Mouse (Mus musculus) spleen, adult 2 months (tissue): Measurements from ENCODE around the gene Myom3. TPM values are rescaled to one million over a fixed set of nuclear protein-coding genes. Genes with fewer than 3 reads are reported as not detected.

Experiments used
- DNase-seq, 2 experiments: peaks; one replicate each; pipeline versions ENCODE4 v3.0.0 to v3.0.0-alpha.2; 2012 to 2021; ENCODE audit warnings: low spot score in 2 of 2, low read depth in 1 of 2
- H3K27ac ChIP-seq: fragments of 200-500 bp; 2 replicates; pipeline ENCODE4 v1.5.1; 2012; ENCODE audit warnings: low read length, inconsistent platforms; ENCODE audit not compliant: insufficient read depth
- H3K27me3 ChIP-seq: fragments of 200-500 bp; 2 replicates; pipeline ENCODE4 v1.6.1; 2012; ENCODE audit warnings: mild to moderate bottlenecking, moderate library complexity, low read length, inconsistent platforms; ENCODE audit not compliant: control insufficient read depth, insufficient read depth
- H3K36me3 ChIP-seq: fragments of 200-500 bp; 2 replicates; pipeline ENCODE4 v1.6.1; 2012; ENCODE audit warnings: mild to moderate bottlenecking, low read length, inconsistent platforms; ENCODE audit not compliant: control insufficient read depth, insufficient read depth
- H3K4me1 ChIP-seq: fragments of 200-500 bp; 2 replicates; pipeline ENCODE4 v1.6.1; 2011; ENCODE audit warnings: inconsistent platforms; ENCODE audit not compliant: control insufficient read depth, insufficient read depth, insufficient read length
- H3K4me3 ChIP-seq: fragments of 200-500 bp; 2 replicates; pipeline ENCODE4 v1.5.1; 2011; ENCODE audit warnings: mild to moderate bottlenecking, inconsistent platforms; ENCODE audit not compliant: insufficient read depth, insufficient read length; ENCODE audit errors: extremely low read depth
- CTCF ChIP-seq: fragments of 200-500 bp; IDR thresholded peaks from 2 replicates; pipeline ENCODE4 v1.5.1; 2011; ENCODE audit warnings: mild to moderate bottlenecking, inconsistent platforms; ENCODE audit not compliant: insufficient read depth, insufficient read length, insufficient replicate concordance; ENCODE audit errors: extremely low read depth
- POLR2A ChIP-seq: fragments of 200-500 bp; IDR thresholded peaks from 2 replicates; pipeline ENCODE4 v1.6.1; 2011; ENCODE audit warnings: low read depth, low read length, inconsistent platforms
- WGBS: fragments of 180-500 bp; shearing (Covaris S2); methylation state at CpG from one replicate; pipeline ENCODE4 v1.1.7; 2018; 5-methylcytosine and 5-hydroxymethylcytosine counted together
- polyA plus RNA-seq: library from polyadenylated mRNA; depleted of rRNA; stranded (reverse); fragments of >200 nt; gene quantifications from 2 replicates; pipeline ENCODE4 v1.2.3, GENCODE M21; 2012

The Myom3 gene
- polyA plus RNA-seq, 1 experiment = 0.22 TPM

DNA sequence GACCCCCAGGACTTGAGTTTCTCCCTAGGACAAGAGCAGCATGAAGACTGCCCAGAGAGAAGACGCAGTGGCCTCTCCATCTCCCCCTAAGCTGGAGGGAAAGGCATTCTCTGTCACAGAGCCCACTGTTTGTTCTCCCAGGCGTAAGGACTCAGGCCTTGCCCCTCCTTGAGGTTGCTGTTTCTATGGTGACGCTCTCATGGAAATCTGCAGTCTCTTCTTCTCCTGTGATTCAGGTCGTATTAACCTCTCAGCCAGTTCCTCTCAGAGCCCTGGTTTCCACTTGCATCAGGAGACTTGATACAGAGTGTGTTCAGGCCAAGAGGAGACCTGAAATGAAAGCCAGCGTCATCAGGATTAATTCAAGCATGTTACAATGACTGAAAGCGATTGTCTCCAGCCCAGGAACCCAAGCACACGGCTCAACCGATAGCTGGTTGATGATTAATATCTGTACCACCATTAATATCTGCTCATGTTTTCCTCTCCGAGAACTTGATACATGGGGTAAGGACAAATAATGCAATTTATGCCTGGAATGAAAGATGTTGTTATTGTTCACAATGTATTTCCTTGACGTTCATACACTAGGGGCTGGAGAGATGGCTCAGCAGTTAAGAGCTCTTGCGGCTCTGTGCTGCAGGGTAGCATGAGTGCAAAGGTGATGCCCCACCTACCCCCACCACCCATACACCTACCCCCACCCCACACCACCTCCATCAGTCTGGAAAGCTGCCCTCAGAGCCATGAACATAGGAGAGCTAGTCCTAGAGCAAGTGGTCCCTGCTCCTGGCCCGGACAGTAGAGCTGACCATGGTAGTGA, 74.0 kb downstream of the Myom3 start:
- no peak overlapping the region for H3K4me3 ChIP-seq
- H3K27me3 ChIP-seq = no peaks in the 10 kb centered on the region
- TF ChIP-seq POLR2A = no peak
- TF ChIP-seq CTCF = no peak
- H3K36me3 ChIP-seq = no peaks in the 10 kb centered on the region
- DNase-seq = no peak
- H3K4me1 ChIP-seq = no peaks in the 10 kb centered on the region
- H3K27ac ChIP-seq = no peak overlapping the region
- WGBS = 85% methylated on average over 12 of the region's 12 CpGs

- Histone ChIP-seq H3K27me3 (no peaks in the 10 kb centered on the region), H3K4me3 (no peak overlapping the region), H3K27ac (no peak overlapping the region), H3K4me1 (no peaks in the 10 kb centered on the region), H3K36me3 (no peaks in the 10 kb centered on the region)
- WGBS = 93% methylated on average over 8 of the region's 8 CpGs
- DNase-seq = no peak
- TF ChIP-seq CTCF (no peak), POLR2A (no peak)
These were observed 74.7 kb downstream of the Myom3 start for GRCm38 (mm10) chr4:135834124-135834717.

GRCm38 (mm10) chr4:135838925-135839292, 79.4 kb downstream of the Myom3 start:
- Histone ChIP-seq H3K36me3 (no peaks in the 10 kb centered on the region), H3K4me3 (no peak overlapping the region), H3K27ac (no peak overlapping the region), H3K4me1 (no peaks in the 10 kb centered on the region), H3K27me3 (no peaks in the 10 kb centered on the region)
- WGBS = 83% methylated on average over 3 of the region's 3 CpGs
- no peak for TF ChIP-seq POLR2A
- no peak for TF ChIP-seq CTCF
- no peak for DNase-seq

DNA sequence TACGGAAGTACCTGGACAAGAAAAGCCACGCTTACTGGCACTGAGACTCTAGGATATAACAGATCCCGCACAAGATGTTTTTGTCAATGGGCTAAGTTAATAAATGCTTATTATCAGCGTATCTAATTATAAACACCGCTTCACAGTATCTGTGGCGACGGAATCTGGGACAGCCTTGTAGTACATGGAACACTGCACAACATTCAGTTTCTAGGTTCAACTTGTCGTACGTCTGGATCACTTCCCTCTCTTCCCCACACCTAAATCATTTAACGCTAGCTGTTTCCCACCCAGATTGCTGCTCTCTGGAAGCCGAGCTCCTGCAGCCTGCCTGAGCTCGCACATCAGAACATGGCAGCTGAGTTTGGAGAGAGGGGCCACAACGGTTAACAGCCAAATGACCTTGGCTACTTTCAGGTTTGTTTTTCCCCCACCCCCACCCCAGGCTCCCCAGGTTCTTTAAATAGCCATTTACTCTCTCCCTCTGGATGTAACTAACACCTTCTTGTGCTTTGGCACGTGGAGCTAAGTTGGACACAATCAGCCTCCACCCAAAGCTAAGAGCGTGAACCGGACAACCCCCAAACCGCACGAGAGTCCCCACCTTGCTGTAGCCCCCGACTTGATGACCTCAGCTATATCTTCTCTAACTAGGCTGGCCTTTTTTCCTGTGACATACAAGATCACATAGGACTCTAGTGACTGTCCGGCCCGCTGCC, 79.9 kb downstream of the Myom3 start:
- H3K27ac ChIP-seq = no peak overlapping the region
- no peak overlapping the region for H3K4me3 ChIP-seq
- WGBS = 93% methylated on average over 21 of the region's 21 CpGs
- no peaks in the 10 kb centered on the region for H3K27me3 ChIP-seq
- H3K4me1 ChIP-seq = no peaks in the 10 kb centered on the region
- no peaks in the 10 kb centered on the region for H3K36me3 ChIP-seq
- no peak for DNase-seq
- no peak for TF ChIP-seq POLR2A

DNA sequence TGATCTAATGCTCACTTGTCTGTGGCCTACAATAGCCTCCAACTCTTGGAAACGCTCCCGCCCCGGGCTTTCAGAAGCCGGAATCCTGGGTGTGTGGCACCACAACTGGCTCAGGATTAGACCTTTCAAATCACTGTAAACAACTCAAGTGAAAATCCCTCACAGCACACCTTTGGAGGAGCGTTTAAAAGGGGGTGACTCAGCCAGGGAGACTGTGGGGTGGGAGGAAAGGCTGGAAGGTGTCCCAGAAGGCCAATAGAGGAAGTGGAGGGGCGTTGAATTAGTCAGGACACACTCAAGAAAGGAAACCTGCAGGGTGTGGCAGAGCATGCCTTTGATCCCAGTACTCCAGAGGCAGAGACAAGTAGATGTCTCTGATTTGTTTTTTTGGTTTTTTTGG, 84.9 kb downstream of the Myom3 start:
- H3K36me3 ChIP-seq = no peaks in the 10 kb centered on the region
- TF ChIP-seq CTCF = no peak
- TF ChIP-seq POLR2A = no peak
- no peaks in the 10 kb centered on the region for H3K4me1 ChIP-seq
- H3K4me3 ChIP-seq = no peak overlapping the region
- H3K27ac ChIP-seq = no peak overlapping the region
- no peaks in the 10 kb centered on the region for H3K27me3 ChIP-seq
- WGBS = 79% methylated on average over 6 of the region's 6 CpGs
- DNase-seq = no peak

- Histone ChIP-seq H3K27ac (no peak overlapping the region), H3K27me3 (no peaks in the 10 kb centered on the region), H3K4me3 (no peak overlapping the region), H3K36me3 (no peaks in the 10 kb centered on the region), H3K4me1 (no peaks in the 10 kb centered on the region)
- TF ChIP-seq POLR2A = no peak
- no peak for TF ChIP-seq CTCF
- WGBS = 66% methylated on average over 5 of the region's 5 CpGs
- no peak for DNase-seq
These were observed 88.1 kb downstream of the Myom3 start for GRCm38 (mm10) chr4:135847581-135847980.
